Mouse (Mus musculus): ENCODE data around the gene Cnksr3.

Gene Cnksr3

GRCm38 (mm10) chr10:7070924-7071323 lies 141.1 kb downstream of the Cnksr3 start:
- no peak for DNase-seq

GRCm38 (mm10) chr10:7070100-7070835 lies 141.8 kb downstream of the Cnksr3 start:
- no peak for DNase-seq

GRCm38 (mm10) chr10:7069090-7069489 lies 142.9 kb downstream of the Cnksr3 start:
- no peak for DNase-seq

Measured in cerebellum, adult 11-12 months (tissue).